Mouse (Mus musculus): Measurements from ENCODE around the gene Isyna1. TPM values are rescaled to one million over a fixed set of nuclear protein-coding genes. Genes with fewer than 3 reads are reported as not detected.
A peak's percentile ranks its signal among the peaks of the same experiment; 100 is the strongest.

Isyna1 gene
- polyA plus RNA-seq, 1 experiment from 2014 or later: 107 TPM

GRCm38 (mm10) chr8:70614469-70614868 is 20.3 kb downstream of the Isyna1 start:
- H3K27me3 ChIP-seq (ENCODE audit: insufficient read depth, low read length): no peaks in the 10 kb centered on the region
- no peak overlapping the region for H3K9ac ChIP-seq
- DNase-seq: no peak
- 0 out of 2 replicates have a peak, but pooled peaks cover 5% of the 10 kb centered on the region for H3K4me1 ChIP-seq (ENCODE audit: insufficient read depth)
- H3K36me3 ChIP-seq (ENCODE audit: insufficient read depth): no peaks in the 10 kb centered on the region
- no peaks in the 10 kb centered on the region for H3K9me3 ChIP-seq (ENCODE audit: low read depth, low read length)
- no peak overlapping the region for H3K4me3 ChIP-seq (ENCODE audit: low read depth, low read length)
- TF ChIP-seq CTCF (IDR thresholded peaks at IDR 0.05; ENCODE audit: low read depth): no peak
- ATAC-seq (ENCODE audit: insufficient read depth): no peak
- 66% methylated on average over 5 of the region's 5 CpGs for WGBS
- peak overlapping the region; percentile 36; the same call in 1 of the 2 replicates for H3K27ac ChIP-seq (ENCODE audit: low read depth)
- no peak overlapping the region for H3K4me2 ChIP-seq

GRCm38 (mm10) chr8:70615281-70615680 is 21.1 kb downstream of the Isyna1 start:
- TF ChIP-seq CTCF (IDR thresholded peaks at IDR 0.05; ENCODE audit: low read depth): no peak
- ATAC-seq (ENCODE audit: insufficient read depth) (no peak), DNase-seq (no peak)
- WGBS: 63% methylated on average over 8 of the region's 8 CpGs
- no peaks in the 10 kb centered on the region for H3K9me3 ChIP-seq (ENCODE audit: low read depth, low read length)
- H3K4me1 ChIP-seq (ENCODE audit: insufficient read depth): 0 out of 2 replicates have a peak, but pooled peaks cover 5% of the 10 kb centered on the region
- H3K27me3 ChIP-seq (ENCODE audit: insufficient read depth, low read length): no peaks in the 10 kb centered on the region
- no peak overlapping the region for H3K4me2 ChIP-seq
- H3K9ac ChIP-seq: no peak overlapping the region
- no peak overlapping the region for H3K4me3 ChIP-seq (ENCODE audit: low read depth, low read length)
- H3K36me3 ChIP-seq (ENCODE audit: insufficient read depth): no peaks in the 10 kb centered on the region
- no peak overlapping the region for H3K27ac ChIP-seq (ENCODE audit: low read depth)

GRCm38 (mm10) chr8:70615894-70616293 is 21.7 kb downstream of the Isyna1 start, which contains the start of gene Lrrc25:
Gene Lrrc25 (plus strand): TSS chr8:70616155.
- TF ChIP-seq CTCF (IDR thresholded peaks at IDR 0.05; ENCODE audit: low read depth): no peak
- Histone ChIP-seq H3K9ac (no peak within 1 kb of the TSS), H3K36me3 (ENCODE audit: insufficient read depth) (no peaks in the 10 kb centered on the region), H3K27me3 (ENCODE audit: insufficient read depth, low read length) (no peaks in the 10 kb centered on the region), H3K4me1 (ENCODE audit: insufficient read depth) (0 out of 2 replicates have a peak, but pooled peaks cover 5% of the 10 kb centered on the region), H3K4me3 (ENCODE audit: low read depth, low read length) (no peak within 1 kb of the TSS), H3K9me3 (ENCODE audit: low read depth, low read length) (no peaks in the 10 kb centered on the region), H3K4me2 (no peak within 1 kb of the TSS), H3K27ac (ENCODE audit: low read depth) (no peak within 1 kb of the TSS)
- DNase-seq (no peak), ATAC-seq (ENCODE audit: insufficient read depth) (no peak)
- WGBS: 80% methylated on average over 3 of the region's 3 CpGs

- 0 out of 2 replicates have a peak, but pooled peaks cover 5% of the 10 kb centered on the region for H3K4me1 ChIP-seq (ENCODE audit: insufficient read depth)
- DNase-seq (no peak), ATAC-seq (ENCODE audit: insufficient read depth) (no peak)
- 39% methylated on average over 11 of the region's 11 CpGs for WGBS
- H3K9ac ChIP-seq: no peak overlapping the region
- no peaks in the 10 kb centered on the region for H3K36me3 ChIP-seq (ENCODE audit: insufficient read depth)
- no peak overlapping the region for H3K27ac ChIP-seq (ENCODE audit: low read depth)
- no peak for TF ChIP-seq CTCF (IDR thresholded peaks at IDR 0.05; ENCODE audit: low read depth)
- no peaks in the 10 kb centered on the region for H3K27me3 ChIP-seq (ENCODE audit: insufficient read depth, low read length)
- H3K4me2 ChIP-seq: no peak overlapping the region
- no peaks in the 10 kb centered on the region for H3K9me3 ChIP-seq (ENCODE audit: low read depth, low read length)
- no peak overlapping the region for H3K4me3 ChIP-seq (ENCODE audit: low read depth, low read length)
These were observed 22.5 kb downstream of the Isyna1 start for GRCm38 (mm10) chr8:70616645-70617044.

- 0 out of 2 replicates have a peak, but pooled peaks cover 5% of the 10 kb centered on the region for H3K4me1 ChIP-seq (ENCODE audit: insufficient read depth)
- no peak for TF ChIP-seq CTCF (IDR thresholded peaks at IDR 0.05; ENCODE audit: low read depth)
- H3K4me2 ChIP-seq: no peak overlapping the region
- no peak overlapping the region for H3K27ac ChIP-seq (ENCODE audit: low read depth)
- no peaks in the 10 kb centered on the region for H3K36me3 ChIP-seq (ENCODE audit: insufficient read depth)
- DNase-seq: no peak
- no peak overlapping the region for H3K9ac ChIP-seq
- no peaks in the 10 kb centered on the region for H3K27me3 ChIP-seq (ENCODE audit: insufficient read depth, low read length)
- H3K4me3 ChIP-seq (ENCODE audit: low read depth, low read length): no peak overlapping the region
- ATAC-seq (ENCODE audit: insufficient read depth): no peak
- whole genome bisulfite sequencing: 73% methylated on average over 11 of the region's 11 CpGs
- no peaks in the 10 kb centered on the region for H3K9me3 ChIP-seq (ENCODE audit: low read depth, low read length)
These were observed 23.8 kb downstream of the Isyna1 start for GRCm38 (mm10) chr8:70617985-70618384.

- H3K9ac ChIP-seq: no peak overlapping the region
- no peak overlapping the region for H3K27ac ChIP-seq (ENCODE audit: low read depth)
- no peaks in the 10 kb centered on the region for H3K9me3 ChIP-seq (ENCODE audit: low read depth, low read length)
- no peaks in the 10 kb centered on the region for H3K27me3 ChIP-seq (ENCODE audit: insufficient read depth, low read length)
- H3K4me2 ChIP-seq: no peak overlapping the region
- TF ChIP-seq CTCF (IDR thresholded peaks at IDR 0.05; ENCODE audit: low read depth): no peak
- H3K4me3 ChIP-seq (ENCODE audit: low read depth, low read length): no peak overlapping the region
- WGBS: 32% methylated on average over 9 of the region's 9 CpGs
- DNase-seq (peak; percentile 50), ATAC-seq (ENCODE audit: insufficient read depth) (peak; percentile 60; the same call in 1 of the 2 replicates)
- H3K4me1 ChIP-seq (ENCODE audit: insufficient read depth): 0 out of 2 replicates have a peak, but pooled peaks cover under 1% of the 10 kb centered on the region
- no peaks in the 10 kb centered on the region for H3K36me3 ChIP-seq (ENCODE audit: insufficient read depth)
These were observed 24.7 kb downstream of the Isyna1 start for GRCm38 (mm10) chr8:70618888-70619334.

GRCm38 (mm10) chr8:70622220-70622619 is 28.0 kb downstream of the Isyna1 start:
- Histone ChIP-seq H3K4me1 (ENCODE audit: insufficient read depth) (no peaks in the 10 kb centered on the region), H3K36me3 (ENCODE audit: insufficient read depth) (no peaks in the 10 kb centered on the region), H3K4me3 (ENCODE audit: low read depth, low read length) (no peak overlapping the region), H3K27ac (ENCODE audit: low read depth) (no peak overlapping the region; the same call in 1 of the 2 replicates), H3K9ac (no peak overlapping the region), H3K4me2 (no peak overlapping the region), H3K27me3 (ENCODE audit: insufficient read depth, low read length) (no peaks in the 10 kb centered on the region), H3K9me3 (ENCODE audit: low read depth, low read length) (no peaks in the 10 kb centered on the region)
- DNase-seq: no peak
- no peak for ATAC-seq (ENCODE audit: insufficient read depth)
- 48% methylated on average over 3 of the region's 3 CpGs for WGBS
- no peak for TF ChIP-seq CTCF (IDR thresholded peaks at IDR 0.05; ENCODE audit: low read depth)

Data from lung, embryonic 14.5 days (tissue).